Mouse (Mus musculus): ENCODE data around the gene Akap13. TPM values are rescaled to one million over a fixed set of nuclear protein-coding genes. Genes with fewer than 3 reads are reported as not detected.

Akap13 gene
- polyA plus RNA-seq, 2 experiments from 2014 or later, result 266 to 304 TPM

DNA sequence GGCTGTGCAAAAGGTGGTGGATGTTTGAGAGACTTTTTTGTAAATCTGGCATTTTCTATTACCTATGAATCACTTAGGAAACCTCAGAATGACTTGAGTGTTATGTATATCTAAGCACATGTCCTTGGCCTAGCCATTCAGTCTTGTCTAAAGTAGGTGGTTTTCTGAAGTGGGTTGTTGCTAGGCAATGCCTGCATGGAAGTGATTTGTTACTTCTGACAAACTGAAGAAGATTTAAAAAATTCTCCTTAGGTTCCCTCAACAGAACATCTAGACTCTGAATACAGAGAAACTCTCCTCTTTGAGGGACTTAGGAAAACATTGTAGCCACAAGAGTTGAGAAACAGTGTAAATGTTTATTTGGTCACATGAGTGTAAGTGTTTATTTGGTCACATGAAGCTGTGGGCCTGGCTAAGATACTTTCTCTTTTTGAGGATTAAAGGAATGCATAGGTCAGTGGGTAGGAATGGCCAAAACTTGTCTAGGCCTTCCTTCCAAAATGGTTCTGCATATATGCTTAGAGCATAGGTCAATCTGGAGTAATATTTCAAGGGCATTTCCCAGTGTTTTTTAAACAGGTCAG is 8.3 kb downstream of the Akap13 start:
- peak; percentile 37 for ATAC-seq

DNA sequence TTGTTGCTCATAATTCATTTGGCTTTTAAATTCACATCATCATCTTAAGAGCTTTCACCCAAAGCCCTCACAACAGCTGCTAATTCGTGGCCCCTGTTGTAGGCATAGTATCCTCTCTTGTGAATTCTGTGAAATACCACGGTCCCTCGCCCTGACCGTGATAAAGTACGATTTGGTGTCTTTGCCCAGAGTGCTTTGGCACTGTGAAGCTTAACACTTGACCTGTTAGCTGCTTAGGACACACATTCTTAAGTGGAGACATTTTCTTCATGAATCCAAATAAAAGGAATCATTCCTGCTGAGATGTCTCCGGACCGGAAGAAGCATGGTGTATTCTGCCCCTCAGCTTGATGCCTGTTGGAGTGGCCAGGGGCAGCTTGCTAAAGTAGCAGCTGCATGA is 12.5 kb downstream of the Akap13 start:
- no peak for ATAC-seq

DNA sequence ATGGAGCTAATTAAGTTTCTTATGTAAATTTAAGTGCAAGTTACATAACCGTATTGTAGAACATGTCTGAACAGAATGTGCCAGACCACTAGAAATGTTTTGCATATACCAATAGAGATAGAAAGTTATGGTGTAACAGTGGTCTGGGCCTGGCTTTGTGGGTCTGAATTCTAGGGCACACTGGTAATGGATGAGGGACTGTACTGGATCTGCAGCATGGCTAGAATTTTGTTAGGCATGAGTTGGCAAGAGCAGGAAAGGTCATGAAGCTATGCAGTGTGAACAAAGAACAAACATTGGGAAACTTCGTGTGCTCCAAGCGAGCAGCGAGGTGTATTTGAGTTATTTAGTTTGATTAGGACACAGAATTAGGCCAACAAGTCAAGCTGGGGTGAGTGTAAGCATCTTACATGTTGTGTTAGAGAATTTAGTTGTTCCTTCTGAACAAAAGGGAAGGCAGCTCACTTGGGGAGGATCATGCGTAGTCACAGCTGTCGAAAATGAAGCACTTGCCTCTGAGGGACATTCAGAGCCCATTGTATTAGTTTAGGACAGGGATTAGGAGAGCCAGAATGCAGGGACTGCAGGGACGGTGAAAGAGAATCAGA is 15.1 kb downstream of the Akap13 start:
- ATAC-seq, result no peak

DNA sequence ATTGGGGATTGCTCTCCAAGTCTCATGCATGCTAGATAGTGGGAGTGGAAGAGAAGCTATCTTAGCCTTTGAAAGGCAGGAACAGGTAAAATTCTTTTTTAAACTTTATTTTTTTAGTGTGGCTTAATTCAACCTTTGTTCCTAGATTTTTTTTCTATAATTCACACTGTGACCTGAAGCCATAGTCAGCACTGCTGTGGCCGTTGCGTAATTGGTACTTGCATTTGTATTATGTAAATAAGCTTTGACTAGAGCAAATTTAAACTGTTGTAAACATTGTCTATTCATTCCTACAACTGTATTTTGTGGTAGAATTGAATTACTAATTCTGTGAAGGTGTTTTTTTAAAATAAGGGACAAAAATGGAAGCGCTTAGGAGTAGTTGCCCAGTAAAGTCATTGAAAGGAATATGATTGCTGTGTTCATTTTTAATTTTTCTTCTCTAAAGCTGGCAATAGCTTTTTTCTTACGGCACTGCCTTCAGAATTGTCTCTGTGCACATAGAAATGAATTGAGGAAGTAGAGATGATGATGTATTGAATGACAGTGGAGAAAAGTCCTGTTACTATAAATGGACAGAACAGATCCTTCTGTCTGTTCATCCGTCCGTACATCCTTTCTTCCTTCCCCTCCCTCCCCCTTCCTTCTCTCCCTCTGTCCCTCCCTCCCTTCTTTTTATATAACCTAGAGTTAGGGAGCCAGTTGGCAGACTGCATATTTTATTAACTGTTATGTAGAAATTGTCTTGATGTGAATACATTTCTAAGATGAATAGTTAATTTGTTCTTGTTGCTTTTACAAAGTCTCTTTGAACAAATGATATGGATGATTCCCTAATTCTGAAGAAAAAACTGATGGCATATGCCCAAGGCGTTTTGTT is 17.2 kb downstream of the Akap13 start:
- ATAC-seq, result no peak

DNA sequence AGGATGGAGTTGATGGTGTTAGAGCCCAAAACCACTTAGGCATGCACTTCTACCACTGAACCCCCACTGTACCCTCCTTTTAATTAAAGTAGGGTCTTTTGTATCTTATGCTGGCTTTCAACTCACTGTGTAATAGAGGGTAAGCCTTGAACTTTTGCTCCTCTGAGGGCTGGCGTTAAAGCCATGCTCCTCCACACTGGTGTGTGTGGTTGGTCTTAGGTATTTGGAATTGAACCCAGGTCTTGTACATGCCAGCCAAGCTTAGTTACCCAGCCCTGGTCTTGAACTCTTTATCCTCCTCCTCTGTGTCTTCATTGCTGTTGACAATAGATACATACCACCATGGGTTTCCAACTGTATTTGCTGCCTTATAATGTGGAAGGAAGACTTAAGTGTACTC is 18.0 kb downstream of the Akap13 start:
- ATAC-seq, result no peak

DNA sequence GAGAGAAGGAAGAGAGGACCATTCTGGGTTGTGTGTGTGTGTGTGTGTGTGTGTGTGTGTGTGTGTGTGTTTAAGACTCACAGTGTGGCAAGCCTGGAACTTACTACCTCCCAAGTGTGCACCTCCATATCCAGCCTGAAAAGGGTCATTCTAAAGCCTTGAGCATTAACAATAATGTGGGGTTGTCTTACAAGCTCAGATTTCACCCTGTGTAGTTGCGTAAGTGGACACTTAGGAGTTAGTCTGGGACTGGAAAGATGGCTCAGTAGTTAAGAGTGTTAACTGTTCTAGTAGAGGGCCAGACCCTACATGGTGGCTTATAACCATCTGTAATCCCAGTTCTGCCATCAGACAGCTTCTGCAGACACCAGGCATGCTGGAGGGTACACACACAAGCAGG is 18.7 kb downstream of the Akap13 start:
- no peak for ATAC-seq

DNA sequence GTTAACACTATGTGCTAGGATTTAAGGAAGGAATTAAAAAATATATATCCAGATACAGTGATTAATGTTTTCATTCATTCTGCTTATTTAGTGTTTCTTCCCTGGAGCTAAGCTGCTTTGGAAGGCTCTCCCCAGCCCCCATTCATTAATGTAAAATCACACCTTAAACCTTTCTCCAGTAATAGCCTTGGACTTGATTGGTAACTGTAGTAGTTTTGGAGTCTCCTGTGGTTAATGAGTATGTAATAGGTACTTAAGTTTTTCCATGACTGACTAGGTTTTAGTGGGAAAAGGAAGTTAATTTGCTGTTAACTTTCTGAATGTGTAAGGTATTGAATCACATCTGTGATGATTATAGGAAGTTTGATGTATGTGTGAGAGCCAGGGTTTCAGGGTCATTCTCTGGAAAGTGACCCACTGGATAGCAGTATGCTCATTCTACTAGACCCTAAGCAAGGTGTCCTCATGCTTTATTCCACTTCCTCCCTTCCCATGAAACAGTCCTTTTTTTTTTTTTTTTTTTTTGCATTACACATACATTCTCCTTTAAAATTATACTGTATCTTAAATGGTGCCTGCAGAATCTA is 19.3 kb downstream of the Akap13 start:
- no peak for ATAC-seq

DNA sequence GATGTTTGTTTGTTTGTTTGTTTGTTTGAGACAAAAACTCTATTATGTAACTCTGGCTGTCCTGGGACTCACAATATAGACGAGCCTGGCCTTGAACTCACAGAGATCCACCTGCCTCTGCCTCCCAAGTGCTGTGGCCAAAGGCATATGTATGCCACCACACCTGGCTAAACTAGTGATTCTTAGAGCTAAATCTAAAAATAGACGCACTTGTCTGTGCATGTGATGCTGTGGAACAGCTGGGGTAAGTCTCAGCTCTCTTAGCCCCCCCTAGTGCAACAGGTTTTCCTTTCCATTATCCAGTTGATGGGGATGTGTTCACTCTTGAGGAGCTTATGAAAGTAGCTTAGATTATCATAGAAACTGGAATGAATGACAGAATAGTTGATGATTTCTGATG is 22.7 kb downstream of the Akap13 start:
- no peak for ATAC-seq

DNA sequence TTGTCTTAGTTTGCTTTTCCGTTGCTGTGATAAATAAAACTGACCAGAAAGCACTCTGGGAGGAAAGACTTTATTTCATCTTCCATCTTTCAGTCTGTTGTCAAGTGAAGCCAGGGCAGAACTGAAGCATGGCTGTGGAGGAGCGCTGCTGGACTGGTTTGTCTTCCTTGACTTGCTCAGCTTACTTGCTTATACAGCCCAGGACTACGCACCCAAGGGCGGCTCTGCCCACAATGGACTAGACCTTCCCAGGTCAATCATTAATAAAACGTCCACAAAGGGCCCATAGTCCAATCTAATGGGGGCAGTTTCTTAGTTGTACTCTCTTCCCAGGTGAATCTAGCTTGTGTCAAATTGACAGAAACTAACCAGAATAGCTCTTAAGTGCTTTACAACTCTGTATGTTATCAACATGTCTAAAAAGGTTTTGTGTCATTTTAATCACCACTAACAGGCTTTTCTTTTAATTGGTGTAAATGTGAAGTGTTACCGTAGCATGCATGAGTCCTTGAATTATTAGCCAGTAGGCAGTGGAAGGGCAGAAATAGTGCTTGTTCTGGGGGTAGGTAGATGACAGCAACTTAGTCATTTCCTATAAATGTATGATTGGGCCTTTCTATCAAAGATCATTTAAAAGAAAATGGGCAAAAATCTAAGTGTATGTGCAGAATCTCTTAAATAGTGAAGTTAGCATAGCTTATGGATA is 25.5 kb downstream of the Akap13 start:
- ATAC-seq, result no peak

DNA sequence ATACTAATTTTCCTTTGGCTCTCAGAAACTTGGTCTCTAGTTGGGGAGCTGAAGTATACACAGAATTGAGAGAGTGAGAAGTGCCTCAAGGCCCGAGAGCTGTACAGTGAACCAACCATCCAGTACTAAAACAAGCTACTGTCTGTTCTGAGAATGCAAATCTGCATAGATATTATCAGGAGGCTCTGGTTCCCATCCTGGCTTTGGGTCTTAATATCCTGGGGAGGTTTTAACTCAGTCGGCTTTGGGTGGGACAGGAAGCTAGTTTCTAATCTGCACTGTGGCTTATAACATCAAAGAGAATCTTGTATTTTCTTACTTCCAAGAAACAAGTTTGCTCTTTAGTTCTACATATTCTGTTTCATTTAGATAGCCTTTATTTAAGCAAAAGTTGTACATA is 30.7 kb downstream of the Akap13 start:
- ATAC-seq, result peak; percentile 75

DNA sequence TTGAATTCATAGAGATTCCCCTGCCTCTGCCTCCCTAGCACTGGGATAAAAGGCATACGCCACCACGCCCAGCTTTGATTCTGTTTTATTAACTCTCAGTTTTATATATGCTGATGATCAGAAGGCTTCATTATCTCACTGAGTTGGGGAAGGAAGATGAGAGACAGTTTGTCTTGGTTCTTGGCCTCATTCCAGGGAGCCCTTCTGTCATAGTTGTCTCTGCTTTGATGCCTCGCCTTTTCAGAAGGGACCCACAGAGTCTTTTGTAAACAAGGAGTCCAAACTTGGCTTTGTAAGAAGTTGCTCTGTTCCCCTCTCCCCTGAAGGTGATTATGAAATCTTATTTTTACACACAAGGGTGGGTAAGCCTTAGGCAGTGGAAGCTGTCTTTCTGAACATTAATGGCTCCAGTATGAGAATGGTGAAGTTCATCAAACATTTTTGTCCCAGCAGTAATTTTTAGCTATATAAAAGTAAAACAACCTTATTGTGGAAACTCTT is 40.7 kb downstream of the Akap13 start:
- ATAC-seq, result no peak

DNA sequence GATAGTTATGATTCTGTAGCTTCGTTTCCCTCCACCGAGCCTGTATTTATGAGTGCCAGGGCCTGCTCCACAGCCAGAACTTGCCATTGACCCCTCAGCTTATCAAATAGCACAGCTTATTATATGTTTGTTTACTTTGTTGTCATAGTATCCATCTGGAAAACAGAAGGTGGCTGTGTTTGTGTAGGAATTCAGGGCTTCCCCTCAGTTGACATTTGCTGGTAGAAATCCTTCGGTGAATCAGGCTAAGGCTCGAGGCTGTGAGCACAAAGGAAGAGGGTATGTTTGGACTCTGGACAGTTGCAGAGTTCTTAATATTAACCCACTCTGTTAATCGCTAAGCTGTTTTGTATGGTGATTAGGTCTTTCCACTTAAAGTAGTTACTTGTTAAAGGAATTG is 43.3 kb downstream of the Akap13 start:
- no peak for ATAC-seq

DNA sequence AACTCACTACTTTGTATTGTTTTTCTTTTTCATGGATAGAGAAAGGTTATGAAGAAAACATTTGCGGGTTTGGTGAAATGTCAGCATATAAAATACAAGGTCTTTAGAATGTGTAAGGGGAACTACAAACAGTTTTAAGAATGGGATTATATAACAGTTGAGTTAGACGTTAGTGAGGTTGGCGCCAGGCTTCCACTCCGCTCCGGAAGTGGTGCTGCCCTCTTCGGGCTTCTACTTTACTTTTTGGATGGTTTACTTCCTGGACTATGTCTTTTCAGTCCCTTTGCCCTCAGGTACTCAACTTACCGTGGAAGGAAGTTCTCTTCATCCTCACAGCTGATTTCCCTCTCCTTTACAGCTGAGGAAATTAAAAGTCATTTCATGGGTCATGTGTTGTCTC is 43.9 kb downstream of the Akap13 start:
- ATAC-seq, result no peak

DNA sequence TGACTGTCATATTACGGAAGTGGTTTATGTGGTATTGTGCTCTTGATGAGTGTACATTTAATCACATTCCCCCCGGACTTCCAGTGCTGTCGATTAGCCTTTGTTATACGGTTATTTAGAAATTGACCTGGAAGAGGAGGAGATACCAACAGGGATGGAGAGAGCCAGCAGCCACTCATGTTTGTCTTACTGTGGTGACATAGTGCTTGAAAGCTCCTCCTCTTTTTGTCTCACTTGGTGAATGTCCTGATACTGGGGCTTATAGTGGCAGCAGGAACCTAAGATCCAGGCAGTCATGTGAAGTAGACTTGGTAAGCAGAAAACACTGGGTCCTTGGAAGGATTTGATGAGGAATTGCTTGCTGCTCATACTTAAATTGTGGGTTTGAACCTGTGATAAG is 44.8 kb downstream of the Akap13 start:
- ATAC-seq, result no peak

DNA sequence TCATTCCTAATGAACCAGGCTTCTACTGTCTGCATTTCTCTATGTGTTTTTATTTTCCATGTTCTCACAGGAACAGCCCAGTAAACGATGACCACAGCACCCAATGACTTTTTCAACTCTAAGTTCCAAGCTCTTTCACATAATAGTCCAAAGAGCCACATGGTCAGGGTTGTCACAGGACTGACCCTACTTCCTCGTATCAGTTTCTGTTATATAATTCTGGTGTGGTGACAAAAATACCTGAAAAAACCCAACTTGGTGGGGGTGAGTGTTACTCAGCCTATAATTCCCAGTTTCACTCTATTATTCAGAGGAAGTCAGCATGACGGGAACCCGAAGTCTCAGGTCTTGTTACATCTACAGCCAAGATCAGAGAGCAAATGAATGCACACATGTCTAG is 45.5 kb downstream of the Akap13 start:
- no peak for ATAC-seq

DNA sequence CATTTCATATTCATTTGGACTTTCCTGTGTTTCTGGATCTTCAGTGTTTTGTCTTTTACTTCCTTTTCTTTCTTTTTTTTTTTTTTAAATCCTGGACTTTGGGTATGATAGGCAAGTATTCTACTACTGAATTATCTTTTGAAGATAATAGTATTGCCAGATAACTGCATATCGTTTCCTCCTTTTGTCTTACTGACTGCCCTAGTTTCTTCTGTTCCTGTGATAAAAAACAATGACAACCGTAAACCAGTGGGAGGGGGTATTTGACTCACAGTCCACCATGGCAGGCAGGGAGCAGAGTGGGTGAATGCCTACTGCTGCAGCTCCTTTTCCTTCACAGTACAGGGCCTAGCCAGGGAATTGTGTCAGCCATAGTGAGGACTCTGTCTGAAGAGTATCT is 49.2 kb downstream of the Akap13 start:
- no peak for ATAC-seq

DNA sequence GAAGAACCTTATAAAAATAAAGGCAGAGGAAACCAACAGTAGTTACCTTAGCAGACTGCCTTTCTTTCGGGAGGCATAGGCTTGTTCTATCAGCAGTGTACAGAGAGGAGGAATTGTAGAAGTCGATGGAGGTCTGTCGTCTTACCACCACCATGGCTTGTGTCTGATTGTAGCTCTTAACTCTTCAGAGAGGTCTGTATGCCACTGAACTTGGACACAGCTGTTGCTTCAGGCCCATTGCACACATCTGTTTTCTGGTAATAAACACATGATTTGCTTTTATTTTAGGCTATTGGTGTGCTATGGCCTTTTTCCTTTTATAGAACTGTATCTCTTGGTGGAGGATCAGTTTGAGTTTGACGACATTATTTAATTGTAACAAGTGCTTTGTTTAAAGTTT is 51.3 kb downstream of the Akap13 start:
- ATAC-seq, result no peak

DNA sequence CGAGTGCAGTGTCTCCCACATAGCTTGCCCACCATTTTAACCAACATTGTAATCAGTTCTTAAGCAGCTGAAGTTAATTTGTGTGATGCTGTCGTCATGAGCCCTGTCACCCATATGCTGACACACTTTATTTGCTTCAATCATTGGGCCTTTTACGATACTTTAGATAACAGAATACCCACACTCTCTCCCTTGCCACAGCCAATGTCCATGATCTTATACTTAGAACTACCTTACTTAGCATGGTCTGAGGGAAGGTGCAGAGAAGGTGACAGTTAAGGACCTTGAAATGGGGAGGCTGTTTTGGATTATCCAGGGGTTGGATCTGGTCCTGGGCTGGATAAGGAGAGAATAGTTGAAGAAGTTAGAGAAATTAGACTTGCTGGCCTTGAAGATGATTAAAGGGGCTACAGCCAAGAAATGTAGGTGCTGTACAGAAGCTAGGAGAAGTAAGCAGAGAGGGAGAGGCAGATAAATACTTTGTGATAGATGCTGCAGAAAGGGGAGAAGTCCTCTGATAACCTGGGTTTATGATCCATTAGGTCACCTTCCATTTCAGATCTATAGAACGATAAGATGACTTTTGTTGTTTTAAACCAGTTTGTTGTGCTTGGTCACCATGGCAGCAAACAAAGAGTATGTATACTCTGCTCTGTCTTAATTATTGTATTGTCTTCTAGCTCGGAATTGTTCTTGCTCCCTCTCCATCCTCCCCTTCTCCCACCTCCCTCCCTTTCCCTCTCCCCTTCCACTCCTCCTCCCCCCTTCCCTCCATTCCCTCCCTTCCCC is 53.9 kb downstream of the Akap13 start:
- peak; percentile 57 for ATAC-seq

DNA sequence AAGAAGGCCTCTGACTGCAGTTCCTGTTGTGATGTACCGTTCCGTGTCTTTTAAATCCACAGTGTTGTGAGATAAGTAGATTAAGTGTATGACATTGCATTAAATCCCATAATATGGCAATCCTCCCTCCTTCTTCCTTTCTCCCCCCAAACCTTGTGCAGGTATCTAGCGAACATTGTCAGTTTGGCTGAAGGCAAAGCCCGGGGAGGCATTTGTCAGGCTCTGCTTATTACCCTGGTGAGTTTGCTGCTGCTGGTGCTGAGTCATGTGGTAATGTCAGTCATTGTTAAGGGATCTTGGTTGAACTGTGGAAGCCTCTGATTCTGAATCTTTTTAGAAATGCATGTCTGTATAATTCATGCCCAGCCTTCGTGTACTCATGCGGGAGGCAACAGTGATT is 60.1 kb downstream of the Akap13 start:
- no peak for ATAC-seq

DNA sequence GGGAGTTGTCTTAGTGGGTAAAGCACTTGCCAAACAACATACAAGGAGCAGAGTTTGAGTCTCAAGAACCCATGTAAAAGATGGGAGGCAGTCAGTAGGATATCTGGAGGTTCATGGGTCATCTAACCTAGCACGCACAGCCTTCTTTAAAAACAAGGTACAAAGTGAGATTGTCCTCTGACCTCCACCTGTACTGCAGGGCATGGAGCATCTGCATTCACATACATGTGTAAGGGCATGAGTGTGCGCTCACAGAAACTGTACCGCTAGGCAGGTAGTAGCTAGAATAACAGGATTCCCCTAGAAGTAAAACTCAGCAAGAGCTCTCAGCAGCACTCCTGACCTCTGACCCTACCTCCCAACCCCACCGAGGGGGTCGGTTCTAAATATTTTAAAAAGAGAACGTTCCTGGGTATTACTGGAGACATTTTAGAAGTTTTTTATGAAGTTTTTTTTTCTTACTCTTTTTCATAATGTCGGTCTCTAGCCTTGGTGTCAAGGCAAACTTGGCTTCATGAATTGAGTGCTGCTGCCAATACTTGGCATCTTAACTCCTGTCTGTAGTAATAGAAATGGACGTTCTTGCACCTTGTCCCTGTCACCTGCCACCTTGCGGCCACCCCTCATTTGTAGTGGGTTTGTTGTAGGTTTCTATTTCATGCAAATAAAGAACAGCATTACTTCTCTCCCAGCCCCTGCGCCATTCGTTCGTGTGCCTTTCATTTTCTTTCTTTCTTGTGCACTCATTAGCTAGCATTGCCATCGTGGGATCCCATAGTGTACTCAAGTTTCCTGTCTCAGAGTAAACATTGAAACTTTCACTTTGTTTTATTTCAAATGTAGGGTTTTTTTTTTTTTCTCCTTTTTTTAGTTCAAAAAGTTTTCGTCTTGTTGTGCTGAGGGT is 61.6 kb downstream of the Akap13 start:
- ATAC-seq, result peak; percentile 71

DNA sequence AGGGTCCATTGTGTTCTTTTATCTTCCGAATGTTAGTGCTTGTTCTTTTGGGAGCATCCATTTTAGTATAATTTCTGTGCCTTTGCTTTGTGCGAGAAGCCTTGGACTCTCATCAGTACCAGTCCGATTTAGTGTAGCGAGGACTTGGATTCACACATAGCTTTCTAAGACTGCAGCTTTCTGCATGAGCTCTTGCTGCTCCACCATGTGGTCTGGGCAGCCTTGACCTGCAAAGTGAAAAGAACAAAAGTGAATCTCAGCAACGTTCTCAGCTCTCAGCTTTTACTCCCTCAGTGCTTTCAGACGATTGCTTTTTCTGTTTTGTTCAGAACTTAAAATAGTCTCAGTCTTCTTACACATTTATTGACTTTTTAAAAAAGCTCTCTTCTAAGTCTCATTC is 65.2 kb downstream of the Akap13 start:
- ATAC-seq, result no peak
